Mouse (Mus musculus) forebrain, embryonic 12.5 days (tissue): ENCODE data around the gene Adamtsl1. TPM values are rescaled to one million over a fixed set of nuclear protein-coding genes. Genes with fewer than 3 reads are reported as not detected.

Experiments
- ATAC-seq: fragments of 200-750 bp; cut with Nextera tagmentation; 2 replicates; pipeline ENCODE4 v1.8.0; 2017; ENCODE audit warnings: moderate TSS enrichment; ENCODE audit not compliant: low FRiP score
- H3K27ac ChIP-seq: fragments of 300-500 bp; sonication (generic); 2 replicates; pipeline ENCODE4 v1.5.1; 2016; ENCODE audit warnings: mild to moderate bottlenecking
- H3K27me3 ChIP-seq: fragments of 300-500 bp; sonication (generic); 2 replicates; pipeline ENCODE4 v1.6.1; 2016; ENCODE audit warnings: mild to moderate bottlenecking
- H3K36me3 ChIP-seq: fragments of 300-500 bp; sonication (generic); replicated peaks from 2 replicates; pipeline ENCODE4 v1.6.1; 2016; ENCODE audit warnings: mild to moderate bottlenecking
- H3K4me1 ChIP-seq: fragments of 300-500 bp; sonication (generic); 2 replicates; pipeline ENCODE4 v1.6.1; 2016
- H3K4me2 ChIP-seq: fragments of 300-500 bp; sonication (generic); 2 replicates; pipeline ENCODE4 v1.6.1; 2016; ENCODE audit warnings: mild to moderate bottlenecking, moderate library complexity
- H3K4me3 ChIP-seq: fragments of 300-500 bp; sonication (generic); replicated peaks from 2 replicates; pipeline ENCODE4 v1.5.1; 2016; ENCODE audit warnings: mild to moderate bottlenecking
- H3K9ac ChIP-seq: fragments of 300-500 bp; sonication (generic); 2 replicates; pipeline ENCODE4 v1.6.1; 2016; ENCODE audit warnings: mild to moderate bottlenecking
- H3K9me3 ChIP-seq: fragments of 300-500 bp; sonication (generic); 2 replicates; pipeline ENCODE4 v1.6.1; 2016
- WGBS: fragments of 180-500 bp; shearing (Covaris S2); methylation state at CpG from one replicate; pipeline ENCODE4 v1.1.7; 2016; 5-methylcytosine and 5-hydroxymethylcytosine counted together
- polyA plus RNA-seq: library from polyadenylated mRNA; unstranded; fragments of >200 nt; fragmentation: Nextera tagmentation; extraction: Ambion mirVana; gene quantifications from 2 replicates; pipeline ENCODE4 v1.2.1, GENCODE M21; 2016

The Adamtsl1 gene
- polyA plus RNA-seq, 1 experiment from 2014 or later: 11.6 TPM

GRCm38 (mm10) chr4:86103207-86103606 is 589.2 kb downstream of the Adamtsl1 start:
- Histone ChIP-seq H3K9ac (no peak overlapping the region), H3K27ac (no peak overlapping the region), H3K27me3 (no peaks in the 10 kb centered on the region), H3K36me3 (no peaks in the 10 kb centered on the region), H3K9me3 (no peaks in the 10 kb centered on the region), H3K4me2 (no peak overlapping the region), H3K4me3 (no peak overlapping the region), H3K4me1 (no peaks in the 10 kb centered on the region)
- WGBS: 64% methylated on average over 1 of the region's 1 CpGs
- ATAC-seq: no peak

- H3K27ac ChIP-seq: no peak overlapping the region
- H3K4me3 ChIP-seq: no peak overlapping the region
- 83% methylated on average over 4 of the region's 4 CpGs for WGBS
These were observed 594.4 kb downstream of the Adamtsl1 start for GRCm38 (mm10) chr4:86108325-86108724.

GRCm38 (mm10) chr4:86119067-86119466 is 605.1 kb downstream of the Adamtsl1 start:
- no peak for ATAC-seq
- Histone ChIP-seq H3K9me3 (no peaks in the 10 kb centered on the region), H3K4me1 (no peaks in the 10 kb centered on the region), H3K9ac (no peak overlapping the region), H3K4me2 (no peak overlapping the region), H3K4me3 (no peak overlapping the region), H3K36me3 (no peaks in the 10 kb centered on the region), H3K27me3 (no peaks in the 10 kb centered on the region), H3K27ac (no peak overlapping the region)
- 76% methylated on average over 2 of the region's 2 CpGs for whole genome bisulfite sequencing

More at GRCm38 (mm10) chr4:86108325-86108724, 594.4 kb downstream of the Adamtsl1 start:
- no peak overlapping the region for H3K4me2 ChIP-seq
- no peak for ATAC-seq
- no peaks in the 10 kb centered on the region for H3K36me3 ChIP-seq
- H3K9ac ChIP-seq: no peak overlapping the region
- no peaks in the 10 kb centered on the region for H3K27me3 ChIP-seq
- no peaks in the 10 kb centered on the region for H3K9me3 ChIP-seq
- no peaks in the 10 kb centered on the region for H3K4me1 ChIP-seq

GRCm38 (mm10) chr4:86122431-86122830 is 608.5 kb downstream of the Adamtsl1 start:
- WGBS: 79% methylated on average over 5 of the region's 5 CpGs

GRCm38 (mm10) chr4:86124374-86124773 is 610.4 kb downstream of the Adamtsl1 start:
- Histone ChIP-seq H3K4me1 (peaks cover 4% of the 10 kb centered on the region; the same call in 1 of the 2 replicates), H3K4me3 (no peak overlapping the region), H3K4me2 (no peak overlapping the region), H3K27ac (no peak overlapping the region), H3K9ac (no peak overlapping the region), H3K9me3 (no peaks in the 10 kb centered on the region), H3K27me3 (no peaks in the 10 kb centered on the region), H3K36me3 (no peaks in the 10 kb centered on the region)
- WGBS: 70% methylated on average over 3 of the region's 3 CpGs
- ATAC-seq: no peak

More at GRCm38 (mm10) chr4:86122431-86122830, 608.5 kb downstream of the Adamtsl1 start:
- Histone ChIP-seq H3K36me3 (no peaks in the 10 kb centered on the region), H3K4me2 (no peak overlapping the region), H3K4me3 (no peak overlapping the region), H3K9me3 (no peaks in the 10 kb centered on the region), H3K9ac (no peak overlapping the region), H3K27ac (no peak overlapping the region), H3K4me1 (peaks cover 4% of the 10 kb centered on the region; the same call in 1 of the 2 replicates), H3K27me3 (no peaks in the 10 kb centered on the region)
- no peak for ATAC-seq

- WGBS: 79% methylated on average over 2 of the region's 2 CpGs
- H3K9ac ChIP-seq: no peak overlapping the region
- H3K27me3 ChIP-seq: no peaks in the 10 kb centered on the region
- H3K9me3 ChIP-seq: no peaks in the 10 kb centered on the region
- no peak overlapping the region for H3K4me3 ChIP-seq
- no peaks in the 10 kb centered on the region for H3K36me3 ChIP-seq
- H3K27ac ChIP-seq: no peak overlapping the region
- H3K4me2 ChIP-seq: no peak overlapping the region
- ATAC-seq: no peak
- H3K4me1 ChIP-seq: peaks cover 4% of the 10 kb centered on the region; the same call in 1 of the 2 replicates
These were observed 612.7 kb downstream of the Adamtsl1 start for GRCm38 (mm10) chr4:86126636-86127035.

- no peaks in the 10 kb centered on the region for H3K4me1 ChIP-seq
- no peak overlapping the region for H3K4me2 ChIP-seq
- no peaks in the 10 kb centered on the region for H3K9me3 ChIP-seq
- H3K36me3 ChIP-seq: no peaks in the 10 kb centered on the region
- no peak overlapping the region for H3K4me3 ChIP-seq
- WGBS: 92% methylated on average over 4 of the region's 4 CpGs
- no peak for ATAC-seq
- H3K27me3 ChIP-seq: no peaks in the 10 kb centered on the region
- H3K27ac ChIP-seq: no peak overlapping the region
- H3K9ac ChIP-seq: no peak overlapping the region
These were observed 644.6 kb downstream of the Adamtsl1 start for GRCm38 (mm10) chr4:86158551-86158950.

- no peak for ATAC-seq
- H3K36me3 ChIP-seq: no peaks in the 10 kb centered on the region
- H3K27me3 ChIP-seq: no peaks in the 10 kb centered on the region
- H3K9ac ChIP-seq: no peak overlapping the region
- H3K4me2 ChIP-seq: no peak overlapping the region
- no peaks in the 10 kb centered on the region for H3K9me3 ChIP-seq
- H3K4me3 ChIP-seq: no peak overlapping the region
- WGBS: 72% methylated on average over 1 of the region's 1 CpGs
- H3K27ac ChIP-seq: no peak overlapping the region
- H3K4me1 ChIP-seq: no peaks in the 10 kb centered on the region
These were observed 645.4 kb downstream of the Adamtsl1 start for GRCm38 (mm10) chr4:86159362-86159761.

GRCm38 (mm10) chr4:86170763-86171162 is 656.8 kb downstream of the Adamtsl1 start:
- H3K4me2 ChIP-seq: no peak overlapping the region
- H3K4me1 ChIP-seq: no peaks in the 10 kb centered on the region
- no peak overlapping the region for H3K27ac ChIP-seq

GRCm38 (mm10) chr4:86171461-86171860 is 657.5 kb downstream of the Adamtsl1 start:
- Histone ChIP-seq H3K27ac (no peak overlapping the region), H3K9ac (no peak overlapping the region), H3K9me3 (no peaks in the 10 kb centered on the region), H3K27me3 (no peaks in the 10 kb centered on the region), H3K4me3 (no peak overlapping the region), H3K36me3 (no peaks in the 10 kb centered on the region), H3K4me1 (no peaks in the 10 kb centered on the region), H3K4me2 (no peak overlapping the region)
- WGBS: 76% methylated on average over 5 of the region's 5 CpGs
- no peak for ATAC-seq

More at GRCm38 (mm10) chr4:86170763-86171162, 656.8 kb downstream of the Adamtsl1 start:
- Histone ChIP-seq H3K27me3 (no peaks in the 10 kb centered on the region), H3K9ac (no peak overlapping the region), H3K36me3 (no peaks in the 10 kb centered on the region), H3K9me3 (no peaks in the 10 kb centered on the region), H3K4me3 (no peak overlapping the region)
- 48% methylated on average over 10 of the region's 10 CpGs for WGBS
- peak; percentile 74; the same call in 1 of the 2 replicates for ATAC-seq

GRCm38 (mm10) chr4:86177471-86177870 is 663.5 kb downstream of the Adamtsl1 start:
- Histone ChIP-seq H3K27ac (no peak overlapping the region), H3K4me2 (no peak overlapping the region), H3K36me3 (no peaks in the 10 kb centered on the region), H3K9ac (no peak overlapping the region), H3K4me1 (no peaks in the 10 kb centered on the region), H3K9me3 (no peaks in the 10 kb centered on the region), H3K4me3 (no peak overlapping the region), H3K27me3 (no peaks in the 10 kb centered on the region)
- no peak for ATAC-seq
- 89% methylated on average over 6 of the region's 6 CpGs for WGBS

- H3K27me3 ChIP-seq: no peaks in the 10 kb centered on the region
- 90% methylated on average over 14 of the region's 14 CpGs for WGBS
- H3K27ac ChIP-seq: no peak overlapping the region
- H3K9ac ChIP-seq: no peak overlapping the region
- no peak for ATAC-seq
- no peaks in the 10 kb centered on the region for H3K36me3 ChIP-seq
- H3K4me3 ChIP-seq: no peak overlapping the region
- no peaks in the 10 kb centered on the region for H3K4me1 ChIP-seq
- H3K4me2 ChIP-seq: no peak overlapping the region
- H3K9me3 ChIP-seq: no peaks in the 10 kb centered on the region
These were observed 664.1 kb downstream of the Adamtsl1 start for GRCm38 (mm10) chr4:86178116-86178515.

GRCm38 (mm10) chr4:86183701-86184173 is 669.8 kb downstream of the Adamtsl1 start:
- 24% methylated on average over 1 of the region's 1 CpGs for WGBS
- Histone ChIP-seq H3K9ac (no peak overlapping the region), H3K27me3 (no peaks in the 10 kb centered on the region), H3K4me3 (no peak overlapping the region), H3K4me2 (no peak overlapping the region), H3K27ac (peak overlapping the region; percentile 6; the same call in 1 of the 2 replicates), H3K36me3 (no peaks in the 10 kb centered on the region), H3K9me3 (no peaks in the 10 kb centered on the region), H3K4me1 (peaks cover 14% of the 10 kb centered on the region)
- peak; percentile 81 for ATAC-seq
